Mouse (Mus musculus) stomach, embryonic 15.5 days (tissue): Measurements from ENCODE around the gene Ikzf1. TPM values are rescaled to one million over a fixed set of nuclear protein-coding genes. Genes with fewer than 3 reads are reported as not detected.
A peak's percentile ranks its signal among the peaks of the same experiment; 100 is the strongest.

Experiments
- ATAC-seq: fragments of 200-750 bp; cut with Nextera tagmentation; 2 replicates; pipeline ENCODE4 v1.8.0; 2017; ENCODE audit warnings: low read depth, moderate number of reproducible peaks, moderate TSS enrichment; ENCODE audit not compliant: insufficient read depth, low FRiP score
- H3K27ac ChIP-seq: fragments of 300-500 bp; sonication (generic); 2 replicates; pipeline ENCODE4 v1.5.1; 2015; ENCODE audit warnings: mild to moderate bottlenecking, inconsistent platforms
- H3K27me3 ChIP-seq: fragments of 300-500 bp; sonication (generic); replicated peaks from 2 replicates; pipeline ENCODE4 v1.6.1; 2015; ENCODE audit warnings: inconsistent platforms
- H3K36me3 ChIP-seq: fragments of 300-500 bp; sonication (generic); 2 replicates; pipeline ENCODE4 v1.6.1; 2015; ENCODE audit warnings: inconsistent platforms
- H3K4me1 ChIP-seq: fragments of 300-500 bp; sonication (generic); 2 replicates; pipeline ENCODE4 v1.6.1; 2015; ENCODE audit warnings: inconsistent platforms
- H3K4me2 ChIP-seq: fragments of 300-500 bp; sonication (generic); 2 replicates; pipeline ENCODE4 v1.6.1; 2015; ENCODE audit warnings: mild to moderate bottlenecking, inconsistent platforms
- H3K4me3 ChIP-seq: fragments of 300-500 bp; sonication (generic); replicated peaks from 2 replicates; pipeline ENCODE4 v1.5.1; 2015; ENCODE audit warnings: inconsistent platforms
- H3K9ac ChIP-seq: fragments of 300-500 bp; sonication (generic); 2 replicates; pipeline ENCODE4 v1.6.1; 2015; ENCODE audit warnings: inconsistent platforms
- H3K9me3 ChIP-seq: fragments of 300-500 bp; sonication (generic); 2 replicates; pipeline ENCODE4 v1.6.1; 2016; ENCODE audit warnings: inconsistent platforms
- WGBS: fragments of 180-500 bp; shearing (Covaris S2); methylation state at CpG from one replicate; pipeline ENCODE4 v1.1.7; 2015; 5-methylcytosine and 5-hydroxymethylcytosine counted together
- polyA plus RNA-seq: library from polyadenylated mRNA; unstranded; fragments of >200 nt; fragmentation: Nextera tagmentation; extraction: Ambion mirVana; gene quantifications from 2 replicates; pipeline ENCODE4 v1.2.1, GENCODE M21; 2015

Gene Ikzf1
- polyA plus RNA-seq, 1 experiment from 2014 or later, result 4.5 TPM

DNA sequence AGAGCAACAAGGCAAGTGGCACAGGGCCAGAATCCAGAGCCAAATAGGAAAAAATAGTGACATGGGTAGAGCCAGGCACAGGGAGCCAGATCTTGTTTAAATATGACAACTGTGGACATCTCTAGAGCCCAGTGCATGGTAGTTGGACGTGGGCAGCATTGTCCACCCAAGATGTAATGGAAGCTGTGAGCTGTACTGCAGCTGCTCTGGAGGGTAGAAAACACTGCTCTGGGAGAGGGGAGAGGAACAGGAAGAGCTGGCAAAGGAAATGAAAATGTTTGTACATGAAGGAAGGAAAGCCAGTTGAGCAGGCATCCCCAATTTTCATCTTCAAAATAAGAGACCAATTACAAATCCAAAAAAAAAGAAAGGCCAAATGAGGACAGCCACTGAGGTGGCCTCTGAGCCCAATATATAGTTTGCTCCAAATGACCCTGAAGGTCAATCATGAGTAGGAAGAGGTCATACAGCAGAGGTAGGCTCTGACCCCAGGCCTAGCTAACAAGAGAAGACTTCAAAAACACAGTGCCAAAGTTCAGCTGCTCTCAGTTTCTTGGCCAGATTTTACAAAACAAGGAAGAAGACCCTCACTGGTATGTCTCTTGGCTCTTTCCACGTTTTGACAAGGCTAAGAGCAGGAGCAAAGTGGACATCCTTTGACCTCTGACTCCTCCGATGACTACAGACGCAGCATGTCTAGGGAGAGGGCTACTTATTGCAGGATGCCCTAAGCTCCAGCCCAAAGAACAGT, 91.4 kb downstream of the Ikzf1 start:
- no peak overlapping the region for H3K4me3 ChIP-seq
- ATAC-seq, result no peak
- WGBS, result 72% methylated on average over 4 of the region's 4 CpGs
- H3K9ac ChIP-seq, result no peak overlapping the region
- no peaks in the 10 kb centered on the region for H3K27me3 ChIP-seq
- H3K9me3 ChIP-seq, result no peaks in the 10 kb centered on the region
- H3K4me1 ChIP-seq, result no peaks in the 10 kb centered on the region
- H3K27ac ChIP-seq, result no peak overlapping the region
- H3K4me2 ChIP-seq, result no peak overlapping the region
- H3K36me3 ChIP-seq, result no peaks in the 10 kb centered on the region

DNA sequence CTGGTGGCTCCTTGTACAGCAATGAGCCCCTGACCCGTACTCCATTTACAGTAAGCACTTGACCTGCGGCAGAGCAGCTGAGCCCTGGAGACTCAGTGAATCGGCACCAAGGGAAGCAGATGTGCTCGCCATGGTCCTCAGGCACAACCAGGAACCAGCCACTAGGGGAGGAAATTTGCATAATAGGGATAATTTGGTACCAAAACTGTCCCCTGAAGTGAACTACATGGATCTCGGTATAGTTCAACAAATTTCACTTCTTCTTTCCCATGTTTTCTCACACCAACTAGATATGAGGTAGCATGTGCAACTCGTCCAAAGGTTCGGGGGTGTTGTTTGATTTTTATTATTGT, 92.0 kb downstream of the Ikzf1 start:
- H3K4me3 ChIP-seq, result no peak overlapping the region
- H3K27ac ChIP-seq, result no peak overlapping the region
- H3K9me3 ChIP-seq, result no peaks in the 10 kb centered on the region
- no peaks in the 10 kb centered on the region for H3K36me3 ChIP-seq
- H3K27me3 ChIP-seq, result no peaks in the 10 kb centered on the region
- 80% methylated on average over 7 of the region's 7 CpGs for WGBS
- ATAC-seq, result no peak
- no peaks in the 10 kb centered on the region for H3K4me1 ChIP-seq
- H3K9ac ChIP-seq, result no peak overlapping the region
- no peak overlapping the region for H3K4me2 ChIP-seq

DNA sequence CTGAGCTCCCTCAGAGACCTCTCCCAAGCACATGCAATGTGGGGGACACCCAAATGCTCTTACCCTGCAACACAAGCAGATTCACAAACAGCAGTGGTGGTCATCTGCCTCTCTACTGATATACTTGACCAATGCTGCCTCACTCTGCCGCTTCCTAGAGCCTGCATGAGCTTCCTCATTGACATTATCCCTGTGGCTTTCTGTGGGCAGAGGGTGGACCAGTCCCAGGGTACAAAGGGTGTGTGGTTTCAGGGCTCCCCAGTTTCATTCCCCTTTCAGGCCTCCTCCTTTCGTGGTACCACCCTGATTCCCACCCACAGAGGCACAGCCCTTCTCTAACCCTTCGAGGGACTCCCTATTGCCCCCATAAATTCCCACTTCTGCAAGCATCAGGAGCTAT, 92.4 kb downstream of the Ikzf1 start:
- Histone ChIP-seq H3K27me3 (no peaks in the 10 kb centered on the region), H3K4me2 (no peak overlapping the region), H3K4me3 (no peak overlapping the region), H3K9ac (no peak overlapping the region), H3K27ac (no peak overlapping the region), H3K9me3 (no peaks in the 10 kb centered on the region), H3K36me3 (no peaks in the 10 kb centered on the region), H3K4me1 (no peaks in the 10 kb centered on the region)
- WGBS, result 76% methylated on average over 3 of the region's 3 CpGs
- no peak for ATAC-seq

DNA sequence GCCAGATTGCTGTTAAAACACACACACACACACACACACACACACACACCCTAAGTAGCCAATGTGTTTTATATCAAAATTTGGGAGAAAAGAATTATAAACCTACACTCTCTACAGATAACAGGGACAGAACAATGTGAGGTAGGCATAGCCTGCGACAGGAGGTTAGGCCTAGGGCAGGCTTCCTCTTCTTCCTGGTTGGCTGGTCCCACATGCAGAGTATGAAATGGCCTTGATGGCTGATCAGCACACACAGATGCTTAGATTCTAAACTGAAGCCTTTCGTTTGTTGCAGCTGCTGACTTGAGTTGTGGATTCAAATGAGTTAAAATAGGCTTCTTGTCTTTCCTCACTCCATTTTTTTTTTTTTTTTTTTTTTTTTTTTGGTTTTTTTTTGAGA, 93.0 kb downstream of the Ikzf1 start:
- Histone ChIP-seq H3K4me2 (no peak overlapping the region), H3K9ac (no peak overlapping the region), H3K9me3 (no peaks in the 10 kb centered on the region), H3K27me3 (no peaks in the 10 kb centered on the region), H3K27ac (no peak overlapping the region), H3K36me3 (no peaks in the 10 kb centered on the region), H3K4me1 (no peaks in the 10 kb centered on the region), H3K4me3 (no peak overlapping the region)
- no peak for ATAC-seq
- WGBS, result 77% methylated on average over 2 of the region's 2 CpGs

DNA sequence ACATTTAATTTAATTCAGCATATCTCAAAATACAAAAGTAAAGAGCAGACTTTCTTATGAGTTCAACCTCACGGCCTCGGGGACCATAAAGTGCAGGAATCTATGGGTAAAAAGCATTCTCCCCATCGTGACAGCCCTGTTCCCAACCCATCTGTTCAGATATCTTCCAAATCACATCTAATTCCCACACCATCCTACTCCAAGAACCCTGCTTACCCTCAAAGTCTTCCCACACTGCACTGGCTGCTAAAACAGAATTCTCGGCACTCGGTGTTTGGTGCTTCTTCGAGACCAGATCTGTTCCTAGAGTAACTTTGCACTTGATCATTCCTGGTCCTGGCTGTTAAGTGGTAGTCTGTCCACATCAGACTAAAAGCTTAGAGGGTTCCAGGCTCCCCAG, 93.5 kb downstream of the Ikzf1 start:
- Histone ChIP-seq H3K27me3 (no peaks in the 10 kb centered on the region), H3K4me2 (no peak overlapping the region), H3K9ac (no peak overlapping the region), H3K36me3 (no peaks in the 10 kb centered on the region), H3K27ac (no peak overlapping the region), H3K9me3 (no peaks in the 10 kb centered on the region), H3K4me3 (no peak overlapping the region), H3K4me1 (no peaks in the 10 kb centered on the region)
- no peak for ATAC-seq
- WGBS, result 92% methylated on average over 6 of the region's 6 CpGs

DNA sequence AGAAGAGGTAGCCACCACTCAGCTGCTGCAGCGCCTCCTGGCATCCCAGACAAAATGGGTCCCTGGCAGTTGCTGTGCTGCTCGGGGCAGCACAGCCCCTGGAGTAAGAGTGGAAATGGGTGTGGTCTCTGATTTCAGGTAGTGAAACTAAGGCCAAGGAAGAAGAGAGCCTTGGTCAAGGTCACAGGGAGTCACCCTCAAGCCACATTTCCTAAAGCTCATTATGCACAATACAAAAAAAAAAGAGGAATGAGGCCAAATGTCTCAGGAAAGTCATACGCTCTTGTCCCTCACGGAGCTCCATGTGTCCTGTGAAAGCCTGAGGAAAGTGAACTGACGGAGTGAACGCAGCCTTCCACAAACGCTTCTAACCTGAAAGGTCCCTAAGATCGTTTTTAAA, 96.9 kb downstream of the Ikzf1 start:
- H3K9ac ChIP-seq, result no peak overlapping the region
- H3K4me3 ChIP-seq, result no peak overlapping the region
- no peak overlapping the region for H3K27ac ChIP-seq
- no peaks in the 10 kb centered on the region for H3K9me3 ChIP-seq
- H3K36me3 ChIP-seq, result no peaks in the 10 kb centered on the region
- no peaks in the 10 kb centered on the region for H3K4me1 ChIP-seq
- no peak for ATAC-seq
- 81% methylated on average over 8 of the region's 8 CpGs for WGBS
- no peaks in the 10 kb centered on the region for H3K27me3 ChIP-seq
- H3K4me2 ChIP-seq, result no peak overlapping the region

DNA sequence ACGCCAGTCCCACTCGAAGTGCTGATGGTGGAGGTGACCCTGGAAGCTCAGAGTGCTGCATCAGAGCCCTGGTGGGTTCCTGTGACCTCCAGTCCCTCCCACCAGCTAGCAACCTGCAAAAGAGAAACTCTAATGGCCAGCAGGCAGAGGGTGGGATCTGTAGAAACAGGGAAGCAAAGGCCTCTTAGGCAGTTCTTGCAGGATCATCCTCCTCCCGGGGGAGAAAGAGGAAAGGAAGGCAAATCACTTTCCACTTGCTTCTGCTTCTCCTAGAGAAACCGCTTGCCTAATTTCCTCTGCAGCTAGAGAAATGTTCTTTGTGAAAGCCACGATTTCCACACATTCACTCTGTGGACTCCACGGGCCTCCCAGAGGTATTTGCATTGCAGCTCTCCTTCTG, 100.7 kb downstream of the Ikzf1 start:
- Histone ChIP-seq H3K9ac (no peak overlapping the region), H3K27ac (no peak overlapping the region), H3K9me3 (no peaks in the 10 kb centered on the region), H3K4me1 (no peaks in the 10 kb centered on the region), H3K27me3 (no peaks in the 10 kb centered on the region), H3K4me3 (no peak overlapping the region), H3K4me2 (no peak overlapping the region), H3K36me3 (no peaks in the 10 kb centered on the region)
- WGBS, result 57% methylated on average over 6 of the region's 6 CpGs
- no peak for ATAC-seq

DNA sequence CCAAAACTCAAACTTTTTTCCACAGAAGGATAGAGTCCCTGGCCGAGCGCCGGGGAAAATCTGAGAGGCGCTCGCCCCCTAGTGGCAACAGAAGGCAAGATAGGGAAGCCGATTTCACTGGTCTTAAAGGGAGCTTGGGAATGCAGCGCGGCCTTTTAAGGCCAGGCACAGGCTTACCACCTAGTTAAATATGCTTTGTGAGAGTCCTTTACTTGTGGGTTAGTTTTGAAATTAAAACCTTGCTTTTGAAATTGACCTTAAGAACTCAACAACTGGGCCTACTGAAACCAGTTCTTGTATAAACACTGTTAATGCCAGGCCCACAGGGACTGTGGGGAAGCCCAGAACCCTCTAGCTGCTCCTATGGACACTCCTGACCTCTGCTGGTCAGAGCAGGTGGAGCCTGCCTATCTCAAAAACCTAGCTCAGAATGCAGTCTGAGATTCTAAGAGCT, 103.7 kb downstream of the Ikzf1 start:
- peak overlapping the region; percentile 43 for H3K4me2 ChIP-seq
- 0 out of 2 replicates have a peak overlapping the region, but pooled peaks have one; percentile 7 for H3K4me3 ChIP-seq
- peak; percentile 92 for ATAC-seq
- H3K27me3 ChIP-seq, result no peaks in the 10 kb centered on the region
- H3K27ac ChIP-seq, result no peak overlapping the region
- H3K9ac ChIP-seq, result no peak overlapping the region
- no peaks in the 10 kb centered on the region for H3K36me3 ChIP-seq
- H3K9me3 ChIP-seq, result no peaks in the 10 kb centered on the region
- under 1% methylated on average over 8 of the region's 8 CpGs for WGBS
- H3K4me1 ChIP-seq, result no peaks in the 10 kb centered on the region

DNA sequence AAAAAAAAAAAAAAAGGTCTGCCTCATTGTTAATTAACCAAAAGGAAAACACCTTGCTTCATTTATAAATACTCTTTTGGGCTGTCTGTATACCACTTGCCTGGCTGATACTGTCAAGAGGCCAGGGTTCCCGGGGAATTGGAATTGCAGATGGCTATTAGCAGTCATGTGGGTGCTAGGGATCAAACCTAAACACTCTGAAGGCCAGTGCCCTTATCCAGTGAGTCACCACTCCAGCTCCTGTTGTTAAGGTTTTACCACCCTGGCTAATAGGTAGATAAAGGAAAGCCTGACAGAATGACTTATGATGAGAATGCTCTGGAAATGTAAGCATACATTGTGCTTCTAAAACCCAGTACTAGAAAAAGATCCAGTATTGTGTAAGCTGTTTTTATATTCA, 109.8 kb downstream of the Ikzf1 start:
- peaks cover 8% of the 10 kb centered on the region; the same call in 1 of the 2 replicates for H3K36me3 ChIP-seq
- H3K4me2 ChIP-seq, result no peak overlapping the region
- no peaks in the 10 kb centered on the region for H3K27me3 ChIP-seq
- ATAC-seq, result no peak
- no peak overlapping the region for H3K27ac ChIP-seq
- WGBS, result 46% methylated on average over 1 of the region's 1 CpGs
- no peaks in the 10 kb centered on the region for H3K9me3 ChIP-seq
- H3K9ac ChIP-seq, result no peak overlapping the region
- no peaks in the 10 kb centered on the region for H3K4me1 ChIP-seq
- no peak overlapping the region for H3K4me3 ChIP-seq

DNA sequence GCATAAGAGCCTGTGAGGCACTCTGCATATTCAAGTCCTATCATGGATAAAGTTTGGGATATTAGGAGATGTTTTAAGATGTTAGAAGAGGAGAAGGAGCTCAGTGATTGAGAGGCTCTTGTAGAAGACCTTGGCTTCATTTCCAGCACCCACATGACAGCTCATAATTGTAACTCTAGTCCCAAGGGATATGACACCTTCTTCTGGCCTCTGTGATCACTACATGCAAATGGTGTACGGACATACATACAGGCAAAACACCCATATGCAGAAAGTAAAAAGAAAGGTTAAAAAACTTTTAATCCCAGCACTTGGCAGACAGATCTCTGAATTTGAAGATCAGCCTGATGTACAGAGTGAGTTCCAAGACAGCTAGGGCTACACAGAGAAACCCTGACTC, 113.9 kb downstream of the Ikzf1 start:
- Histone ChIP-seq H3K4me3 (no peak overlapping the region), H3K4me1 (no peaks in the 10 kb centered on the region), H3K36me3 (peaks cover 30% of the 10 kb centered on the region), H3K27me3 (no peaks in the 10 kb centered on the region), H3K9ac (no peak overlapping the region), H3K4me2 (no peak overlapping the region), H3K27ac (no peak overlapping the region), H3K9me3 (no peaks in the 10 kb centered on the region)
- WGBS, result 100% methylated on average over 1 of the region's 1 CpGs
- no peak for ATAC-seq

DNA sequence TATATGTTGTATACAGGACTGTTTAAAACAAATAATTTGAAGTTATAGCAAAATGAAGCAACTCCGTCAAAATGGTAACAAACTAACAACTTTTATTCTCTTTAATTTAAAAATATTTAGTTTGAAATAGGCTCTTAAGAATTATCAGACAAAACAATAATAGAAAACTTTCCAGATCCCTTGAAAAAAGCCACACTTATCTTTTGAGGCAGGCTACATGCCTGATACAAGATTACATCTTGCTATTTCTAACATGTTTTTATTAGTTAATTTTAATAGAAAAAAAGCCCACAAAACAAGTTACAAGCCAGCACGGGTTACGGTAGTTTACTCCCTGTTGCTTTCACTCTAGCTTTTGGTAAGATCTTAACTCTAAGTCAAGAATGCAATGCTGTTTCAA, 115.5 kb downstream of the Ikzf1 start:
- Histone ChIP-seq H3K4me1 (no peaks in the 10 kb centered on the region), H3K36me3 (peaks cover 33% of the 10 kb centered on the region), H3K27ac (no peak overlapping the region), H3K27me3 (no peaks in the 10 kb centered on the region), H3K4me3 (no peak overlapping the region), H3K9me3 (no peaks in the 10 kb centered on the region), H3K9ac (no peak overlapping the region), H3K4me2 (no peak overlapping the region)
- ATAC-seq, result no peak
- WGBS, result 95% methylated on average over 3 of the region's 3 CpGs

DNA sequence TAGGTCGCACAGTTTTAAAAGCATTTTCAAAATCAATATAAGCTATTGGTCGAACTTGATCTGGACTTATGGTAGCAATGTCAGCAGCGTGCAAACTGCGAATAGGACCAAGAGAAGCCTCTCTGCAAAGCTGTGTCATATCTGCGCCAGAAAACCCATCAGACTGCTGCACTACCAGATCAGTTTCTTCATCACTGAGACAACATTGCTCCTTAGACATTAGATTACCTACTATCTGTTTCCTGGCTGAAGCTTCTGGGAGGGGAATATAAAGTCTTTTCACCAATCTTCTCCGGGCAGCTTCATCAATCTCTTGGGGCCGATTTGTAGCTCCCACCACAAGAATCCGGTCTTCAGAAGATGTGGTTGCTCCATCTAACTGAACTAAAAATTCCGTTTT, 116.3 kb downstream of the Ikzf1 start:
- Histone ChIP-seq H3K4me3 (no peak overlapping the region), H3K9me3 (no peaks in the 10 kb centered on the region), H3K27me3 (no peaks in the 10 kb centered on the region), H3K4me1 (no peaks in the 10 kb centered on the region), H3K4me2 (no peak overlapping the region), H3K27ac (no peak overlapping the region), H3K9ac (no peak overlapping the region), H3K36me3 (peaks cover 36% of the 10 kb centered on the region)
- no peak for ATAC-seq
- WGBS, result 88% methylated on average over 9 of the region's 9 CpGs

DNA sequence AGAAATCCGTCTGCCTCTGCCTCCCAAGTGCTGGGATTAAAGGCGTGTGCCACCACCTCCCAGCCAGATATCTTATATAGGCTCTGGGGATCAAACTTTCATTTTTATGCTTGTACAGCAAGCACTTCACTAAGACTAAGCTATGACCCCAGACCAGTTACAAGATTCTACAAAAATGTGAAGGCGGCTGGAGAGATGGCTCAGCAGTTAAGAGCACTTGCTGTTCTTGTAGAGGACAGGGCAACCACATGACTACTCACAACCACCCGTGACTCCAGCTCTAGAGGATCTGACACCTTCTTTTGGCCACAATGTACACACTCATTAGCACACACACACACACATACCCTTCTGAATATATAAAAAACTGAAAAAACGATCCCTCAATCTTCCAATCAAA, 119.6 kb downstream of the Ikzf1 start:
- H3K9me3 ChIP-seq, result no peaks in the 10 kb centered on the region
- no peaks in the 10 kb centered on the region for H3K27me3 ChIP-seq
- no peak overlapping the region for H3K9ac ChIP-seq
- no peak for ATAC-seq
- H3K4me3 ChIP-seq, result no peak overlapping the region
- WGBS, result 86% methylated on average over 5 of the region's 5 CpGs
- H3K4me2 ChIP-seq, result no peak overlapping the region
- peaks cover 27% of the 10 kb centered on the region for H3K36me3 ChIP-seq
- no peak overlapping the region for H3K27ac ChIP-seq
- H3K4me1 ChIP-seq, result peaks cover under 1% of the 10 kb centered on the region
